Mouse (Mus musculus) limb, embryonic 14.5 days (tissue): Measurements from ENCODE around the gene Tmem255a. TPM values are rescaled to one million over a fixed set of nuclear protein-coding genes. Genes with fewer than 3 reads are reported as not detected.

ENCODE experiments used
- ATAC-seq: fragments of 200-750 bp; cut with Nextera tagmentation; 2 replicates; pipeline ENCODE4 v1.8.0; 2017; ENCODE audit warnings: low read depth, moderate number of reproducible peaks, moderate TSS enrichment; ENCODE audit not compliant: low FRiP score
- DNase-seq: peaks from one replicate; pipeline ENCODE4 v3.0.0-alpha.2; 2015; ENCODE audit warnings: low spot score
- H3K27ac ChIP-seq: fragments of 300-500 bp; sonication (generic); replicated peaks from 2 replicates; pipeline ENCODE4 v1.5.1; 2014; ENCODE audit warnings: low read depth, mild to moderate bottlenecking, low read length, moderate library complexity, mixed read lengths
- H3K27me3 ChIP-seq: fragments of 300-500 bp; sonication (generic); 2 replicates; pipeline ENCODE4 v1.6.1; 2014; ENCODE audit warnings: low read length, mixed read lengths; ENCODE audit not compliant: control insufficient read depth, insufficient read depth
- H3K36me3 ChIP-seq: fragments of 300-500 bp; sonication (generic); 2 replicates; pipeline ENCODE4 v1.6.1; 2014; ENCODE audit warnings: mild to moderate bottlenecking, low read length, moderate library complexity, mixed read lengths; ENCODE audit not compliant: control insufficient read depth, insufficient read depth
- H3K4me1 ChIP-seq: fragments of 300-500 bp; sonication (generic); 2 replicates; pipeline ENCODE4 v1.6.1; 2014; ENCODE audit warnings: antibody characterized with exemption, low read length, mixed read lengths; ENCODE audit not compliant: control insufficient read depth, insufficient read depth
- H3K4me2 ChIP-seq: fragments of 300-500 bp; sonication (generic); replicated peaks from 2 replicates; pipeline ENCODE4 v1.6.1; 2014; ENCODE audit warnings: low read depth, mild to moderate bottlenecking, low read length, moderate library complexity; ENCODE audit not compliant: severe bottlenecking
- H3K4me3 ChIP-seq: fragments of 300-500 bp; sonication (generic); replicated peaks from 2 replicates; pipeline ENCODE4 v1.5.1; 2014; ENCODE audit warnings: low read length
- H3K9ac ChIP-seq: fragments of 300-500 bp; sonication (generic); 2 replicates; pipeline ENCODE4 v1.6.1; 2014; ENCODE audit warnings: mild to moderate bottlenecking, low read depth, low read length, moderate library complexity; ENCODE audit not compliant: severe bottlenecking
- H3K9me3 ChIP-seq: fragments of 300-500 bp; sonication (generic); 2 replicates; pipeline ENCODE4 v1.6.1; 2016; ENCODE audit warnings: low read length; ENCODE audit not compliant: control insufficient read depth
- POLR2A ChIP-seq: fragments of 200-500 bp; IDR thresholded peaks from 2 replicates; pipeline ENCODE4 v1.8.0; 2012; ENCODE audit warnings: inconsistent platforms, mild to moderate bottlenecking, moderate library complexity, borderline replicate concordance; ENCODE audit not compliant: insufficient read depth, insufficient read length; ENCODE audit errors: extremely low read depth
- WGBS: fragments of 180-500 bp; shearing (Covaris S2); extraction: QIAGEN DNeasy Blood & Tissue Kit; methylation state at CpG from one replicate; pipeline ENCODE4 v1.1.7; 2014; 5-methylcytosine and 5-hydroxymethylcytosine counted together
- microRNA-seq: library from miRNA; unstranded; fragments of <30 nt; microRNA quantifications from one replicate; pipeline ENCODE4, GENCODE M21; 2016
- polyA plus RNA-seq, 2 experiments: library from polyadenylated mRNA; depleted of rRNA in 1 of 2; stranded (reverse) in 1 of 2; unstranded in 1 of 2; fragments of >200 nt; fragmentation: Nextera tagmentation in 1 of 2; extraction: Ambion mirVana in 1 of 2; gene quantifications; 2 replicates each; pipeline versions ENCODE4 v1.2.1 to v1.2.3; 2012 to 2014

The Tmem255a gene
- polyA plus RNA-seq, 2 experiments, result 26.0 to 37.7 TPM

DNA sequence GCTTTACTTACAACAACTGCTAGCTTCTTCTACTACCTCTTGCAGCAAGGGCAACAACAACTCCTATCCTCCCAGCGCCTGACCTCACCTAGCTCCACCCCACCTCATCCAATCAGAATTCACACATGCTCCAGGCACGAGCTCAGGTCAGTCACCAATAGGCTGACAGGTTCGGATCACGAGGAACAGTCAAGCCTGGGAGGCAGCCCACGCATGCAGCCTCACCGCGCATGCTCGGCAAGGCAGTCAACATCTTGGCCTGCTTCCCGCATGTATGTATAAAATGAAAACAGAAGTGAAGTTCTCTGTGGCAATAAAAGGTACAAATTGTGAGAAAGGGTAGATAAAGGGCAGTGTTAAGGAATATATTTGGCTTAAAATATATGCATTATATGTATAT is 86.2 kb downstream of the Tmem255a start:
- H3K4me2 ChIP-seq, result no peak overlapping the region

DNA sequence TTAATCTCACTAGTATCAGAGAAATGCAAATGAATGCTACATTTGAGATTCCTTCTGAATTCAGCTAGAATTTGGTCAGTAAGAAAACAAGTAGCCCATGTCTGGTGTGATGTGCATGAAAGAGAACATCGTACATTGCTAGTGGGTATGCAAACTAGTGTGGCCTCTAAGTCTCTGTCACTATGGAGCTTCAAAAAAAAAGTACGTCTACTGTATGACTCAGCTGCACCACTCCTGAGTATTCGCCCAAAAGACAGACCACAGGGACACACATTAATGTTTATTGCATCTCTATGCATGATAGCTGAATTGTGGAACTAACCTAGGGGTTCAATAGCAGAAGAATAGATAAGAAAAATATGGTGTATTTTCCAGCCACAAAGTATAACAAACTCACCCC is 86.9 kb downstream of the Tmem255a start:
- ATAC-seq, result no peak
- H3K9me3 ChIP-seq, result no peaks in the 10 kb centered on the region
- TF ChIP-seq POLR2A, result no peak
- no peaks in the 10 kb centered on the region for H3K27me3 ChIP-seq
- no peak overlapping the region for H3K27ac ChIP-seq
- no peaks in the 10 kb centered on the region for H3K36me3 ChIP-seq
- H3K4me1 ChIP-seq, result no peaks in the 10 kb centered on the region
- H3K9ac ChIP-seq, result no peak overlapping the region
- no peak for DNase-seq
- WGBS, result 92% methylated on average over 3 of the region's 3 CpGs
- H3K4me2 ChIP-seq, result no peak overlapping the region
- H3K4me3 ChIP-seq, result no peak overlapping the region

More for the DNA sequence above, 86.2 kb downstream of the Tmem255a start:
- Histone ChIP-seq H3K27me3 (no peaks in the 10 kb centered on the region), H3K9ac (no peak overlapping the region), H3K36me3 (no peaks in the 10 kb centered on the region), H3K9me3 (no peaks in the 10 kb centered on the region), H3K4me1 (no peaks in the 10 kb centered on the region), H3K27ac (no peak overlapping the region), H3K4me3 (no peak overlapping the region)
- no peak for TF ChIP-seq POLR2A
- ATAC-seq (no peak), DNase-seq (no peak)
- WGBS, result 75% methylated on average over 9 of the region's 9 CpGs

DNA sequence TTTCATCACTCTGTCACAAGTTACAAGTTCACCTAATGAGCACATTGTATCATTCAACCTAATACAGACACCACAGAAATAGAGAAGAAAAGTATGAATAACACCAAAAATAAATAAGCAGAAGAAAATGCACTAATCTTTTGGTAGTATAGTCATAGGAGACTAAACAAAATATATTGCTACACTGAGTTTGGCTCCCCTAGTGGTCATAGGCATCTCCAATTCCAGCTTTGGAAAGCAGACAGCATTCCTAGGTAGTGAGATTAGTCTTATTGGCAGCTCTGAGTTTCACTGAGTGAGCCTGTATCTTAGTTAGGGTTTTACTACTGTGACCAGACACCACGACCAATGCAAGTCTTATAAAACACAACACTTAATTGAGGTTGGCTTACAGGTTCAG is 93.1 kb downstream of the Tmem255a start:
- H3K36me3 ChIP-seq, result no peaks in the 10 kb centered on the region
- no peak for TF ChIP-seq POLR2A
- H3K27ac ChIP-seq, result no peak overlapping the region
- 56% methylated on average over 1 of the region's 1 CpGs for WGBS
- DNase-seq (no peak), ATAC-seq (no peak)
- no peak overlapping the region for H3K4me2 ChIP-seq
- no peaks in the 10 kb centered on the region for H3K27me3 ChIP-seq
- no peaks in the 10 kb centered on the region for H3K9me3 ChIP-seq
- no peak overlapping the region for H3K9ac ChIP-seq
- H3K4me1 ChIP-seq, result no peaks in the 10 kb centered on the region
- H3K4me3 ChIP-seq, result no peak overlapping the region

Small RNA genes lying within 50 kb of the gene (microRNA-seq; reads per million reads assigned to microRNA genes)
- gene Mir3110, result 0.69 reads per million

Other genes with a start within 250 kb of the Tmem255a start
- gene Btg1-ps1, start 233.6 kb downstream of the Tmem255a start, polyA plus RNA-seq (2012; rRNA removed), result not detected in 2 replicates
- not detected in 2 replicates for gene Btg1-ps1, start 233.6 kb downstream of the Tmem255a start, polyA plus RNA-seq (2014; fragmentation: Nextera tagmentation; extraction: Ambion mirVana)
- not detected in 2 replicates for gene Btg1-ps2, start 209.3 kb downstream of the Tmem255a start, polyA plus RNA-seq (2012; rRNA removed)
- not detected in 2 replicates for gene Btg1-ps2, start 209.3 kb downstream of the Tmem255a start, polyA plus RNA-seq (2014; fragmentation: Nextera tagmentation; extraction: Ambion mirVana)
- not detected in 2 replicates for gene Rhox10, start 186.0 kb downstream of the Tmem255a start, polyA plus RNA-seq (2012; rRNA removed)
- gene Rhox10, start 186.0 kb downstream of the Tmem255a start, polyA plus RNA-seq (2014; fragmentation: Nextera tagmentation; extraction: Ambion mirVana), result not detected in 2 replicates
- not detected in 2 replicates for gene Rhox11, start 167.3 kb downstream of the Tmem255a start, polyA plus RNA-seq (2012; rRNA removed)
- gene Rhox11, start 167.3 kb downstream of the Tmem255a start, polyA plus RNA-seq (2014; fragmentation: Nextera tagmentation; extraction: Ambion mirVana), result not detected in 2 replicates
- not detected in 2 replicates for gene Rhox12, start 141.5 kb downstream of the Tmem255a start, polyA plus RNA-seq (2012; rRNA removed)
- not detected in 2 replicates for gene Rhox12, start 141.5 kb downstream of the Tmem255a start, polyA plus RNA-seq (2014; fragmentation: Nextera tagmentation; extraction: Ambion mirVana)
- not detected in 2 replicates for gene Rhox13, start 131.2 kb downstream of the Tmem255a start, polyA plus RNA-seq (2012; rRNA removed)
- not detected in 2 replicates for gene Rhox13, start 131.2 kb downstream of the Tmem255a start, polyA plus RNA-seq (2014; fragmentation: Nextera tagmentation; extraction: Ambion mirVana)
- gene Zbtb33, start 62.6 kb downstream of the Tmem255a start, polyA plus RNA-seq (2012; rRNA removed), result 8.2 and 8.7 TPM in 2 replicates
- gene Zbtb33, start 62.6 kb downstream of the Tmem255a start, polyA plus RNA-seq (2014; fragmentation: Nextera tagmentation; extraction: Ambion mirVana), result 4.8 and 5.7 TPM in 2 replicates
- 3.5 and 5.5 TPM in 2 replicates for gene Atp1b4, start 63.7 kb upstream of the Tmem255a start, polyA plus RNA-seq (2012; rRNA removed)
- gene Atp1b4, start 63.7 kb upstream of the Tmem255a start, polyA plus RNA-seq (2014; fragmentation: Nextera tagmentation; extraction: Ambion mirVana), result 5.3 and 7.0 TPM in 2 replicates
- 108 and 114 TPM in 2 replicates for gene Lamp2, start 204.0 kb upstream of the Tmem255a start, polyA plus RNA-seq (2012; rRNA removed)
- gene Lamp2, start 204.0 kb upstream of the Tmem255a start, polyA plus RNA-seq (2014; fragmentation: Nextera tagmentation; extraction: Ambion mirVana), result 169 and 172 TPM in 2 replicates